Mouse (Mus musculus) cortical plate, adult 2 months (tissue): ENCODE results near the gene Zdhhc3.

Experiments used
- CTCF ChIP-seq: fragments of 200-500 bp; IDR thresholded peaks from 2 replicates; pipeline ENCODE4 v1.5.1; 2011; ENCODE audit warnings: mild to moderate bottlenecking, control low read depth, low read length; ENCODE audit not compliant: insufficient read depth; ENCODE audit errors: extremely low read depth
- POLR2A ChIP-seq: fragments of 200-500 bp; IDR thresholded peaks from 2 replicates; pipeline ENCODE4 v1.6.1; 2011; ENCODE audit warnings: mild to moderate bottlenecking, low read length, control low read depth; ENCODE audit not compliant: insufficient read depth; ENCODE audit errors: extremely low read depth

DNA sequence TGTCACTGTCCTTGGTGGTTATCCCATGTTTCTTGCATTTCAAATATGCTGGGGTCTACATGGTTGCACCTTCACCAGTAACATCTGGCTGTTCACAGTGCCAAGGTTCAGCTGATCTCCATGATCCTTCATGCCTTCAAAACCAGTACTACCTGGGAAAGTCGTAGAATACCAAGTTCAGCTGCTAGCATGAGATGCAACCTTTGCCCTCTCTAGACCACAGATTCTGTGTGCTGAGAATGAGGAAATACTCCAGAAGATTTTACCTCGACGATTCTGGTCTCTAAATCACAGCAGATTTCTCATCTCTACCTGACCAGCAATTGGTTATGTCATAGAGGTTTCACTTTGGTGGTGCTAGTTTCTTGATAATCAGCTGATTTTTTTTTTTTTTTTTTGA is 52.8 kb downstream of the Zdhhc3 start:
- TF ChIP-seq POLR2A, result no peak
- TF ChIP-seq CTCF, result no peak
